Mouse (Mus musculus): ENCODE data around the gene Fam3c. TPM values are rescaled to one million over a fixed set of nuclear protein-coding genes. Genes with fewer than 3 reads are reported as not detected.

The Fam3c gene
- polyA plus RNA-seq, 1 experiment from 2014 or later: 46.2 TPM

DNA sequence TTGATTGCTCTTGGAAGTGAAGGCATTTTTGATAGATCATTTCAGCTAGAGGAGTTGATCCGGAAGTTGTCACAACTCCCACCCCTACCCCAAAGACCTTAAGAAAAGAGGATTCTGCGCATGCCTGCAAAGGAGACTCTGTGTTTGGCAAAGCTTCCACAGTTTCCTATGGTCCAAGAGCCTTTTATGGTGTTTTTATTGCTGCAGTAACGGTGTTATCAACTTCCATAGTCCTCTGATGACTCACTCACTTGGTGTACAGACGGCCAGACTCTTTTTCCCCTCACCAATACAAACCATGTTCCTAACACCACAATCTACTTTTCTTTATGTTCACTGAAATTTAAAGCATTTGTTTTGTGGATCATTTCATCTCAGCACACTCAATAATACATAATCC is 97.3 kb downstream of the Fam3c start:
- H3K4me2 ChIP-seq (ENCODE audit: low read length): no peak overlapping the region
- no peak overlapping the region for H3K4me3 ChIP-seq (ENCODE audit: low read depth, low read length)
- H3K9me3 ChIP-seq (ENCODE audit: control insufficient read depth, low read length): no peaks in the 10 kb centered on the region
- WGBS: 58% methylated on average over 4 of the region's 4 CpGs
- H3K9ac ChIP-seq (ENCODE audit: low read length): no peak overlapping the region
- no peaks in the 10 kb centered on the region for H3K27me3 ChIP-seq (replicated peaks; ENCODE audit: control insufficient read depth, insufficient read depth, low read length)
- DNase-seq (ENCODE audit: low spot score): no peak
- H3K27ac ChIP-seq (ENCODE audit: low read depth): no peak overlapping the region
- H3K4me1 ChIP-seq (replicated peaks; ENCODE audit: control insufficient read depth, insufficient read depth, low read length): no peaks in the 10 kb centered on the region
- peak; percentile 72 for ATAC-seq (replicated peaks; ENCODE audit: low FRiP score, low TSS enrichment, low read depth)
- peaks cover 8% of the 10 kb centered on the region; the same call in 1 of the 2 replicates for H3K36me3 ChIP-seq (ENCODE audit: control insufficient read depth, insufficient read depth, low read length)

Other genes starting within 250 kb of the Fam3c start
- 0.69 and 0.79 TPM in 2 replicates for gene Wnt16, start 68.0 kb downstream of the Fam3c start, polyA plus RNA-seq (2014; fragmentation: Nextera tagmentation; extraction: Ambion mirVana)